Mouse (Mus musculus): ENCODE data around the gene Ucp3. TPM values are rescaled to one million over a fixed set of nuclear protein-coding genes. Genes with fewer than 3 reads are reported as not detected.

Gene Ucp3
- 0.17 and 0.18 TPM in 2 replicates for polyA plus RNA-seq (2015; fragmentation: Nextera tagmentation; extraction: Ambion mirVana)

GRCm38 (mm10) chr7:100472777-100473176, at the start of gene Ucp3:
Ucp3 (plus strand) TSS chr7:100472990.

GRCm38 (mm10) chr7:100493117-100493483, 20.3 kb downstream of the Ucp3 start, which contains the start of gene Ucp2:
Ucp2 (plus strand) TSS chr7:100493337.

GRCm38 (mm10) chr7:100514573-100514972, 41.8 kb downstream of the Ucp3 start, which contains the start of gene Dnajb13:
Dnajb13 (minus strand) TSS chr7:100514960.

Other genes starting within 250 kb of the Ucp3 start
- gene Pgm2l1, start 245.6 kb upstream of the Ucp3 start, polyA plus RNA-seq (2015; fragmentation: Nextera tagmentation; extraction: Ambion mirVana), result 33.7 and 38.5 TPM in 2 replicates
- gene P4ha3, start 187.5 kb upstream of the Ucp3 start, polyA plus RNA-seq (2015; fragmentation: Nextera tagmentation; extraction: Ambion mirVana), result 5.0 and 8.0 TPM in 2 replicates
- gene C2cd3, start 100.8 kb upstream of the Ucp3 start, polyA plus RNA-seq (2015; fragmentation: Nextera tagmentation; extraction: Ambion mirVana), result 8.8 and 9.8 TPM in 2 replicates
- 128 and 144 TPM in 2 replicates for gene Ppme1, start 100.7 kb upstream of the Ucp3 start, polyA plus RNA-seq (2015; fragmentation: Nextera tagmentation; extraction: Ambion mirVana)
- 117 and 120 TPM in 2 replicates for gene Ucp2, start 20.3 kb downstream of the Ucp3 start, polyA plus RNA-seq (2015; fragmentation: Nextera tagmentation; extraction: Ambion mirVana)
- 3.4 and 5.2 TPM in 2 replicates for gene Dnajb13, start 42.0 kb downstream of the Ucp3 start, polyA plus RNA-seq (2015; fragmentation: Nextera tagmentation; extraction: Ambion mirVana)
- gene Coa4, start 64.1 kb downstream of the Ucp3 start, polyA plus RNA-seq (2015; fragmentation: Nextera tagmentation; extraction: Ambion mirVana), result 12.0 and 12.3 TPM in 2 replicates
- gene Rab6a, start 134.4 kb downstream of the Ucp3 start, polyA plus RNA-seq (2015; fragmentation: Nextera tagmentation; extraction: Ambion mirVana), result 319 and 342 TPM in 2 replicates
- 93.2 and 102 TPM in 2 replicates for gene Mrpl48, start 135.3 kb downstream of the Ucp3 start, polyA plus RNA-seq (2015; fragmentation: Nextera tagmentation; extraction: Ambion mirVana)
- 104 and 115 TPM in 2 replicates for gene Plekhb1, start 189.4 kb downstream of the Ucp3 start, polyA plus RNA-seq (2015; fragmentation: Nextera tagmentation; extraction: Ambion mirVana)
- 113 and 138 TPM in 2 replicates for gene Fam168a, start 233.6 kb downstream of the Ucp3 start, polyA plus RNA-seq (2015; fragmentation: Nextera tagmentation; extraction: Ambion mirVana)